Mouse (Mus musculus) embryonic fibroblast, embryonic 13.5 days (primary cell): Measurements from ENCODE around the gene Wdfy3. TPM values are rescaled to one million over a fixed set of nuclear protein-coding genes. Genes with fewer than 3 reads are reported as not detected.

Experiments
- H3K27ac ChIP-seq: 2 replicates; pipeline ENCODE4 v1.5.1; 2012; ENCODE audit warnings: low read length, control low read depth, inconsistent platforms; ENCODE audit not compliant: insufficient read depth
- H3K4me1 ChIP-seq: 2 replicates; pipeline ENCODE4 v1.6.1; 2011; ENCODE audit warnings: low read length; ENCODE audit not compliant: control insufficient read depth, insufficient read depth
- H3K4me3 ChIP-seq: 2 replicates; pipeline ENCODE4 v1.5.1; 2011; ENCODE audit warnings: mild to moderate bottlenecking, control low read depth, low read length; ENCODE audit not compliant: insufficient read depth
- CTCF ChIP-seq: IDR thresholded peaks from 2 replicates; pipeline ENCODE4 v1.5.1; 2011; ENCODE audit warnings: mild to moderate bottlenecking, control low read depth, low read length, moderate library complexity, borderline replicate concordance; ENCODE audit not compliant: insufficient read depth
- POLR2A ChIP-seq: IDR thresholded peaks from 2 replicates; pipeline ENCODE4 v1.6.1; 2011; ENCODE audit warnings: low read depth, mild to moderate bottlenecking, control low read depth, low read length, moderate library complexity
- polyA plus RNA-seq: library from polyadenylated mRNA; stranded (reverse); fragments of >200 nt; gene quantifications from 2 replicates; pipeline ENCODE4 v1.2.4, GENCODE M21; 2011; ENCODE audit warnings: low read depth; ENCODE audit not compliant: missing spikeins, insufficient read length

Wdfy3 gene
- polyA plus RNA-seq, 1 experiment = 38.5 TPM

DNA sequence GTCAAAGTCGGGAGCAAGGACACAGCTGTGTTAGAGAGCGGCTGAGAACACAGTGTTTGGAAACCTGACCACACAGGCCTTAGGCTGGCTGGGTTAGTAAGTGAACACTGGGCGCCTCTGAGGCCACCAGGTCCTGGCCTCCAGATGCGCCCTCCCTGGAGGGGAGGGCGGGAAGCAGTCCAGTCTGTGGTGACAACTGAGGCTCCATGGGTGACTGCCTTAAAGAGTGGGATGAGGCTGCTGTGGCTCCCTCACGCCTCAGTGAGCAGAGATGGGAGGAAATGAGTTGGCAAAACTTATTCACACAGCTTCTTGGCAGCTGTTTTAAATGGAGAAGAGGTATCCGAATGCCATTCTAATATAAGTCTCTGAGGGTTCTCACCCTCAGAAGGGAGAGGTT is 252.9 kb downstream of the Wdfy3 start:
- Histone ChIP-seq H3K4me3 (no peak overlapping the region), H3K27ac (no peak overlapping the region), H3K4me1 (no peaks in the 10 kb centered on the region)
- TF ChIP-seq POLR2A (no peak), CTCF (no peak)

DNA sequence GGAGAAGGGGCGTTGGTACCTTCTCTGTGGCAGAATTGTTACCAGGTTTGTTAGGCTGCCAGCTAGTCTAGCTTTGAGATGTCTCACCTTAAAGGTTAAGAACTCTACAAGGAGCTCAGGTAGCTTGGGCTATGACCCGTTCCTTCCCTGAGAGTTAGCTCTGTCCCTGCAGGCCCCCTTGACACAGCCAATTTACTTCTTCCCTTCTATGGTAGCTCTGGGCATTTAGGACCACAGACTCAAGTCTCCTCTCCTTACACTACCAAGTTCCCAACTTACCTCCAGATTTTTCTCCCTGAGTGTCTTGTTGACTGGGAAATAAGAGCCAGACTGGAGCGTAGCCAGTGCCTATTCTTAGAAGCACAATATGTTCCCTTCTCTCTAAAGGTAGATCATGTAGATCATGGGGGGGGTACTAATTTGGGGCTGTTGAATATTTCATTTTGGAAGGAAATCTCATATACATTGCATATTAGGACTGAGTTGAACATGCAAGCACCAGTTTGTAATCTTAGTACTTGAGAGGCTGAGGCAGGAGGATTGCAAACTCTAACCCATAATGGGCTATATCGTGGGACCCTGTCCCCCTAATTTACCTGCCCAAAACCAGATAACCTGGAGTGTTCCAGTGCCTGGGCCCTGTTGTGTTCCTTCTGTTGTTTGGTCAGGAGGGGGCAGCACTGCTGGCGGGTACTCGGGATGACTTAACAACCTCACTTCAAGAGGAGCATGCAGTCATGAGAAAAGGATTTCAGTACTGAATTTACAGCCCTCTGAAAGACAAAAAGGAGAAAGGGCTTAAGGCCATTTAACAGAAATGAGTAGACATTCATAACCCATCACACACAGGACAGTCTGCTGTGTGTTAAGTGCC is 258.2 kb downstream of the Wdfy3 start:
- Histone ChIP-seq H3K4me1 (no peaks in the 10 kb centered on the region), H3K4me3 (no peak overlapping the region), H3K27ac (no peak overlapping the region)
- TF ChIP-seq CTCF = no peak
- no peak for TF ChIP-seq POLR2A

DNA sequence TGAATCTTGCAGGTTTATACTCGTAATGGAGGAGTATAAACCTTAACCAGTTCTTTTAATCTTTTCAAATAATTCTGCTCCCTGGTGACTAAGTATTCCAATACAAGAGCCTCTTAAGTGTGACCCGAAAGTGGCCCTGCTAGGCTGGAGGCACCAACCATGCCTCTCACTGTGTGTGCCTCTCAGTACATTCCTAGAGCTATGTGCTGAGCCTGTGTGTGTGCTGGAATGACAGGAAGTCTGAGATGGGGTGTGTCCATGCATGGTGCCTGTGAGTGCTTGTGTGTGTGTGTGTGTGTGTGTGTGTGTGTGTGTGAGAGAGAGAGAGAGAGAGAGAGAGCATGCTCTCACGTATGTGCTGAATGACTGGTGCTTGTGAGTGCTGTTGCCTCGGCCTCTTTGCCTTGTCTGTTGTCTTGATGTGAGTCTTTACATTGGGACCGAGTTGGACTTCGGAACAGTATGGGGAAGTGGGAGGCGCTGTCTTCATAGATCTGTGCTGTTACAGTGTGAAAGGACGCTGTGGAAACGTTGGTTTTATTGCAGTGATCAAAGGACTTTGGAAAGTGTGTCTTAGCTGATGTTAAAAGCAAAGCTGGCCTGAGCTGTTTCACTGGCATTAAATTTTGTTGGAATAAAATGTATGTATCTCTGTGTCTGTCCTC is 267.2 kb downstream of the Wdfy3 start:
- TF ChIP-seq CTCF (no peak), POLR2A (no peak)
- Histone ChIP-seq H3K4me1 (no peaks in the 10 kb centered on the region), H3K4me3 (no peak overlapping the region), H3K27ac (no peak overlapping the region)

GRCm38 (mm10) chr5:101801891-101802290 is 267.8 kb downstream of the Wdfy3 start:
- no peak overlapping the region for H3K4me3 ChIP-seq
- H3K27ac ChIP-seq = no peak overlapping the region
- no peaks in the 10 kb centered on the region for H3K4me1 ChIP-seq
- TF ChIP-seq POLR2A = no peak
- no peak for TF ChIP-seq CTCF

DNA sequence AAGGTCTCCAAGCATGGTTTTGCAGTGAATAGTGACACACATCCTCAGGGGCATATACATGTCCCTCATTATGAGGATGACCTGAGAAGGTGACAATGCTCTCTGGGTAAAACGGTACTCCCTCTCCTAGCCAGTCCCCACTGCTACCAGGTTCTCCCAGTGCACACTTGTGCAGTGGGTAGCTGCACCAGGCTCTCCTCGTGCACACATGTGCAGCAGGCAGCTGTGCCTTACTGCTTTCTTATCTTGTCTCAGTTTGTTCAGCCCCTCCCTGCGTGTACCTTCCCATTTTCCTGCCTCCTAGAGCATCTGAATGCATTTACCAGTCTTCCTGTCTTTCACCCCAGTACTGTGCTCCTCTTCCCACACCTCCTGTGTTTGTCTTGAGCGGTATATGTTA is 277.1 kb downstream of the Wdfy3 start:
- no peak overlapping the region for H3K27ac ChIP-seq
- no peak overlapping the region for H3K4me3 ChIP-seq
- TF ChIP-seq POLR2A (no peak), CTCF (no peak)
- no peaks in the 10 kb centered on the region for H3K4me1 ChIP-seq

DNA sequence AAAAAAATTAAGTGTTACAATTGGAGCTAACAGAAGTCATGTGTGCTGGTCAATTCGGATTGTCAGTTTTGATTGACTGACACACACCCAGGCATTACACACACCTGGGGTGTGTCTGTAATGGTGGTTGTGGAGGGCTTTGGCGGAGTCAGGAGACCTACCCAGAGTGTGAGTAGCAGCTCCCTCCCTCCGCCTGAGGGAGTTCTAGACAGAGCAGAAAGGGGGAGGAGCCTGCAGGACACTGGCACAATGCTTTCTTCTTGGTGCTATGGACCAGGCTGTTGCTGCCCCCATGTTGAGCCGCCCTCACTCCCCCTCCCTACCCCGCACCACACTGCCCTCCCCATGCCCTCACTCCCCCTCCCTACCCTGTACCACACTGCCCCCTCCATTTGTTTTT is 279.2 kb downstream of the Wdfy3 start:
- no peak overlapping the region for H3K4me3 ChIP-seq
- H3K27ac ChIP-seq = no peak overlapping the region
- H3K4me1 ChIP-seq = no peaks in the 10 kb centered on the region
- TF ChIP-seq CTCF = no peak
- TF ChIP-seq POLR2A = no peak

DNA sequence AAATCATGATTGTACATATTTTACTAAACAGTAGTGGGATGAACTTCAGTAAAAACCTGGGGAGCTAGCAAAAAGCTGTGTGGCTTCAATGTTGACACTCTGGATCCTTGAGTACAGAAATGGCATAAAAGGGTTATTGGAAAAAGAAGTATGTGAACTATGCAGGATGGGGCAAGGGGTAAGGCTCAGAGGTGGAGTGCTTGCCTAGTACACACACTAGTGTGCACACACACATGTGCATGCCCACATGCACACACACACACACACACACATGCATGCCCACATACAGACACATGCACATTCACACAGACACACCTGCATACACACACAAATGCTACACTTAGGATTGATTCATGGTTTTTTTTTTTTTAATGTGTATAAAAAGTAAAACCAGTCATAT is 280.0 kb downstream of the Wdfy3 start:
- TF ChIP-seq POLR2A (no peak), CTCF (no peak)

GRCm38 (mm10) chr5:101785921-101786614 is 283.7 kb downstream of the Wdfy3 start:
- no peaks in the 10 kb centered on the region for H3K4me1 ChIP-seq
- H3K27ac ChIP-seq = no peak overlapping the region
- H3K4me3 ChIP-seq = no peak overlapping the region
- TF ChIP-seq POLR2A (no peak), CTCF (no peak)

More for the DNA sequence above, 280.0 kb downstream of the Wdfy3 start:
- Histone ChIP-seq H3K4me1 (no peaks in the 10 kb centered on the region), H3K27ac (no peak overlapping the region), H3K4me3 (no peak overlapping the region)

- Histone ChIP-seq H3K4me1 (no peaks in the 10 kb centered on the region), H3K4me3 (no peak overlapping the region), H3K27ac (no peak overlapping the region)
- no peak for TF ChIP-seq CTCF
- no peak for TF ChIP-seq POLR2A
Measured at GRCm38 (mm10) chr5:101784787-101785186, 284.9 kb downstream of the Wdfy3 start.

DNA sequence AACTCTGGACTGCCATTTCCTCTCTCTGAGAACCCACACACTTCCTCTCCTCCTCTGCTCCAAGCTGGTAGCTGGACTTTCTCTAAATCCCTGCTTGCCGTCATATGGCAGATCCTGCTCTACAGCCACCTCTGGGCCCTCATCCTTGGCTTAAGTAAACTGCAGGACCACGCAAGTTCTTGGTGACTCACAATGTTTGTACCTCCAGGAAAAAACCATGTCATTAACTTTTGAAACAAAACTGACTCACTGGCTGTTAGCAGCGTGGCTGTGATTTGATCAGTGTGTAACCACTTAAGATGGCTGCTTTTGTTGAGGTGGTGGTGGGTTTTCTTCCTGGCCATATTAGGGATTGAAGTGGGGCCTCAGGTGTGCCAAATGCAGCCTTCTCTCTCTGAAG is 285.4 kb downstream of the Wdfy3 start:
- Histone ChIP-seq H3K4me1 (no peaks in the 10 kb centered on the region), H3K4me3 (no peak overlapping the region), H3K27ac (no peak overlapping the region)
- no peak for TF ChIP-seq CTCF
